Mouse (Mus musculus): ENCODE measurements around the gene Cenpb. TPM values are rescaled to one million over a fixed set of nuclear protein-coding genes. Genes with fewer than 3 reads are reported as not detected.
A peak's percentile ranks its signal among the peaks of the same experiment; 100 is the strongest.

Gene Cenpb
- total and polyA plus RNA-seq, 2 experiments from 2014 or later = 7.8 to 62.9 TPM

- Histone ChIP-seq H3K4me2 (ENCODE audit: low read depth, low read length) (no peak overlapping the region), H3K9me3 (replicated peaks; ENCODE audit: control insufficient read depth, low read length) (no peaks in the 10 kb centered on the region), H3K27me3 (ENCODE audit: control insufficient read depth, insufficient read depth, low read length) (no peaks in the 10 kb centered on the region), H3K36me3 (replicated peaks; ENCODE audit: control insufficient read depth, insufficient read depth, low read length) (peaks cover 29% of the 10 kb centered on the region), H3K27ac (ENCODE audit: low read depth) (no peak overlapping the region), H3K4me1 (ENCODE audit: control insufficient read depth, insufficient read depth) (0 out of 2 replicates have a peak, but pooled peaks cover 2% of the 10 kb centered on the region), H3K9ac (replicated peaks; ENCODE audit: low read depth, low read length) (no peak overlapping the region), H3K4me3 (ENCODE audit: low read depth, low read length) (no peak overlapping the region)
- TF ChIP-seq CTCF (IDR thresholded peaks at IDR 0.05; ENCODE audit: low read depth) (no peak), EP300 (IDR thresholded peaks at IDR 0.05; ENCODE audit: low read depth) (no peak)
- no peak for ATAC-seq (ENCODE audit: insufficient read depth, low read depth)
- 89% methylated on average over 4 of the region's 4 CpGs for WGBS
- DNase-seq (ENCODE audit: low spot score) = no peak
These were observed 25.8 kb downstream of the Cenpb start for GRCm38 (mm10) chr2:131154036-131154435.

GRCm38 (mm10) chr2:131152166-131152730 lies 27.6 kb downstream of the Cenpb start:
- Histone ChIP-seq H3K9ac (replicated peaks; ENCODE audit: low read depth, low read length) (no peak overlapping the region), H3K36me3 (replicated peaks; ENCODE audit: control insufficient read depth, insufficient read depth, low read length) (peaks cover 44% of the 10 kb centered on the region), H3K4me2 (ENCODE audit: low read depth, low read length) (no peak overlapping the region), H3K4me1 (ENCODE audit: control insufficient read depth, insufficient read depth) (no peaks in the 10 kb centered on the region), H3K27ac (ENCODE audit: low read depth) (no peak overlapping the region), H3K27me3 (ENCODE audit: control insufficient read depth, insufficient read depth, low read length) (no peaks in the 10 kb centered on the region), H3K4me3 (ENCODE audit: low read depth, low read length) (no peak overlapping the region), H3K9me3 (replicated peaks; ENCODE audit: control insufficient read depth, low read length) (no peaks in the 10 kb centered on the region)
- TF ChIP-seq EP300 (IDR thresholded peaks at IDR 0.05; ENCODE audit: low read depth) = no peak
- no peak for TF ChIP-seq CTCF (IDR thresholded peaks at IDR 0.05; ENCODE audit: low read depth)
- DNase-seq (ENCODE audit: low spot score) = no peak
- ATAC-seq (ENCODE audit: insufficient read depth, low read depth) = no peak
- WGBS = 84% methylated on average over 7 of the region's 7 CpGs

- Histone ChIP-seq H3K9me3 (replicated peaks; ENCODE audit: control insufficient read depth, low read length) (no peaks in the 10 kb centered on the region), H3K27me3 (ENCODE audit: control insufficient read depth, insufficient read depth, low read length) (no peaks in the 10 kb centered on the region), H3K9ac (replicated peaks; ENCODE audit: low read depth, low read length) (no peak overlapping the region), H3K4me2 (ENCODE audit: low read depth, low read length) (no peak overlapping the region), H3K36me3 (replicated peaks; ENCODE audit: control insufficient read depth, insufficient read depth, low read length) (peaks cover 54% of the 10 kb centered on the region), H3K27ac (ENCODE audit: low read depth) (no peak overlapping the region), H3K4me1 (ENCODE audit: control insufficient read depth, insufficient read depth) (no peaks in the 10 kb centered on the region), H3K4me3 (ENCODE audit: low read depth, low read length) (no peak overlapping the region)
- no peak for ATAC-seq (ENCODE audit: insufficient read depth, low read depth)
- 93% methylated on average over 3 of the region's 3 CpGs for WGBS
- no peak for DNase-seq (ENCODE audit: low spot score)
- TF ChIP-seq EP300 (IDR thresholded peaks at IDR 0.05; ENCODE audit: low read depth) (no peak), CTCF (IDR thresholded peaks at IDR 0.05; ENCODE audit: low read depth) (no peak)
These were observed 30.7 kb downstream of the Cenpb start for GRCm38 (mm10) chr2:131149254-131149578.

- H3K9ac ChIP-seq (replicated peaks; ENCODE audit: low read depth, low read length) = no peak overlapping the region
- DNase-seq (ENCODE audit: low spot score) = no peak
- TF ChIP-seq CTCF (IDR thresholded peaks at IDR 0.05; ENCODE audit: low read depth) = no peak
- no peak for TF ChIP-seq EP300 (IDR thresholded peaks at IDR 0.05; ENCODE audit: low read depth)
These were observed 31.3 kb downstream of the Cenpb start for GRCm38 (mm10) chr2:131148353-131149253.

GRCm38 (mm10) chr2:131147043-131147365 lies 32.9 kb downstream of the Cenpb start:
- TF ChIP-seq CTCF (IDR thresholded peaks at IDR 0.05; ENCODE audit: low read depth) = no peak
- no peak for TF ChIP-seq EP300 (IDR thresholded peaks at IDR 0.05; ENCODE audit: low read depth)
- Histone ChIP-seq H3K9me3 (replicated peaks; ENCODE audit: control insufficient read depth, low read length) (no peaks in the 10 kb centered on the region), H3K27me3 (ENCODE audit: control insufficient read depth, insufficient read depth, low read length) (no peaks in the 10 kb centered on the region), H3K27ac (ENCODE audit: low read depth) (no peak overlapping the region), H3K4me1 (ENCODE audit: control insufficient read depth, insufficient read depth) (no peaks in the 10 kb centered on the region), H3K9ac (replicated peaks; ENCODE audit: low read depth, low read length) (no peak overlapping the region), H3K4me2 (ENCODE audit: low read depth, low read length) (no peak overlapping the region), H3K36me3 (replicated peaks; ENCODE audit: control insufficient read depth, insufficient read depth, low read length) (peaks cover 58% of the 10 kb centered on the region), H3K4me3 (ENCODE audit: low read depth, low read length) (no peak overlapping the region)
- no peak for ATAC-seq (ENCODE audit: insufficient read depth, low read depth)
- no peak for DNase-seq (ENCODE audit: low spot score)
- WGBS = 92% methylated on average over 8 of the region's 8 CpGs

More at GRCm38 (mm10) chr2:131148353-131149253, 31.3 kb downstream of the Cenpb start:
- peak; percentile 59 for ATAC-seq (ENCODE audit: insufficient read depth, low read depth)
- no peak overlapping the region for H3K4me3 ChIP-seq (ENCODE audit: low read depth, low read length)
- H3K4me2 ChIP-seq (ENCODE audit: low read depth, low read length) = no peak overlapping the region
- no peaks in the 10 kb centered on the region for H3K9me3 ChIP-seq (replicated peaks; ENCODE audit: control insufficient read depth, low read length)
- H3K4me1 ChIP-seq (ENCODE audit: control insufficient read depth, insufficient read depth) = no peaks in the 10 kb centered on the region
- 70% methylated on average over 8 of the region's 8 CpGs for WGBS
- H3K36me3 ChIP-seq (replicated peaks; ENCODE audit: control insufficient read depth, insufficient read depth, low read length) = peaks cover 57% of the 10 kb centered on the region
- H3K27me3 ChIP-seq (ENCODE audit: control insufficient read depth, insufficient read depth, low read length) = no peaks in the 10 kb centered on the region
- peak overlapping the region; percentile 2; the same call in 1 of the 2 replicates for H3K27ac ChIP-seq (ENCODE audit: low read depth)

Data from heart, postnatal 0 days (tissue).